Mouse (Mus musculus) Muller cell, postnatal 12 days (primary cell): ENCODE data around the gene Btbd11.

Source experiments
- DNase-seq: peaks from one replicate; pipeline ENCODE4 v3.0.0-alpha.2; 2015; ENCODE audit errors: inconsistent ontology term

Btbd11 gene

DNA sequence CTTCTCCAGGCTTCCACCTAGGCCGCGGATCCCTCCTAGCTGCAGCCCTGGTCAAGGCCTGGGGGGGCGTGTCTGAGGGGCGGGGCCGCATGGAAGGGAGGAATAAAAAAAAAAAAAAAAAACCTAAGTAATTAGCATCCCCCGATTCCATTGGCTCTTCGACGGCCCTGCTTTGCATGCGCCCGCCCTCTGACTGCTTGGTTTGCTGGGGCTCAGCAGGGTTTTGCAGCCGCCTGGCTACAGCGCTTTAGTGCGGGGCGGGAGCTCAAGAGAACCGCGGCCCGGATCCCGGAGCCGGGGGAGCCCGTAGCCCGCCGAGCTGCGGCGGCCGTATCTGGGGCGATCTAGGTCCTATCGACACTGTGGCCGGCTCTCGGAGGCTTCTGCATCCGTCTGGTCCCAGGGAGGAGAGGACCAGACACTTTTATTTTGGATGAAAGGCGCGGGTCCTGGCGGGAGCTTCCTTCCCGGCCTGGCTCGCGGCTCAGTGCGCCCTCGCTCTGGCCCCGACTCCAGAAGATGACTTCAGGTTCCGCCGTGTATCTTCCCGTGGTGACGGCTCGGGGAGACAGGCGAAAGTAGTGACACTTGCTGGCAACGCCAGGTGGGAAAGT, at the start of gene Btbd11:
Gene Btbd11 (plus strand): TSS at position 210 of the 614 bp plus-strand sequence.
- DNase-seq: peak; percentile 98

DNA sequence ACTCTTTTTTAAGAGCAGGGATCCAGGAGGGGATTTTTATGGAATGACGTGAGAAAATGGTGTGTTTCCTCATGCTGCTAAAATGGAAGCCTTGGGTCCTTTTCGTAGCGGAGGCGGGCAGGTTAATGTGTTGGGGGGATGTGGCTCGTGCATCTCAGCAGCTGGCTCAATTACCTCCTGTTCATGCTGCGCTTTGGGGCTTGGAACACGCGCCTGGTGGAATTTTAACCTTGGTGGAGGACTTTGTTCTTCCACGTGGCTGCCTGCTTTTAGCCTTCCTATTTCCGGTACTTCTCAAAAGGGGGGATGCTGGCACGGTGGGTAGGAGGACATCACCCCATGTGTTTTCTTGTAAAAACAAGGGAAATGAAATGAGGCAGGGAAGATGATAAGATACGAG, 47.9 kb upstream of the Btbd11 start:
- DNase-seq: no peak

DNA sequence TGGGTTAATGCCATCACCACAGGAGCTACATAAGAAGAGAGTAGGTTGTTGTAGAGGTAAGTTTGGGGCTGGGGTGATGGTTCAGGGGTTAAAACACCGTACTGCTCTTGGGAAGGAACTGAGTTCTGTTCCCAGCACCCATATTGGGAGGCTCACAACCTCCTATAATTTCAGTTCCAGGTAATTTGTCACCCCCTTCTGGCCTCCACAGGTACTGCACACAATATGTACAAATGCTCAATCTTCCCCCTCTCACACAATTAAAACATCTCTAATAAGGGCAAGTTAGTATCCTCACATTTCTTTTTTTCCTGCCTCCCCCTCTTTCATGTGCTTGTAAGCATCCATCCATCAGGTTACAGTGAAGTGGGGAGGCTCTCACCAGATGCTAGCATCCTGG, 44.7 kb upstream of the Btbd11 start:
- DNase-seq: no peak

DNA sequence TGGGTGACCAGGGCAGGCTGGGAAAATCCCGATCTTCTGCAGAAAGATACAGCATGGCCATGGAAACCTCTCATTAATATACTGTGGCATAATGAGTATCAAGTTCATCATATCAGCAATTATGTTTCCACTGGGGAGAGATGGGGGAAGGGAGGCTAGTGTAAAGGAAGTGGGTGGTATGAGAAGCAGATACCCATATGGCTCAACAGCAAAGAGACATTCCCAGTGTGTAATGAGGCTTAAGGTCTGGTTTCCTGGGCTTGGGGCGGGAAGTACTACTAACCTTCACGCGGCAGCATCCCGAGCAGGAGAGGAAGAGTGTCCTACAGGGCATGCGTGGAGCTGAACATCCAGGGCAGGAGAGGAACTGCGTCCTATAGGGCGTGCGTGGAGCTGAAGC, 39.4 kb upstream of the Btbd11 start:
- peak; percentile 29 for DNase-seq

GRCm38 (mm10) chr10:85352505-85352904, 34.1 kb upstream of the Btbd11 start:
- DNase-seq: no peak

DNA sequence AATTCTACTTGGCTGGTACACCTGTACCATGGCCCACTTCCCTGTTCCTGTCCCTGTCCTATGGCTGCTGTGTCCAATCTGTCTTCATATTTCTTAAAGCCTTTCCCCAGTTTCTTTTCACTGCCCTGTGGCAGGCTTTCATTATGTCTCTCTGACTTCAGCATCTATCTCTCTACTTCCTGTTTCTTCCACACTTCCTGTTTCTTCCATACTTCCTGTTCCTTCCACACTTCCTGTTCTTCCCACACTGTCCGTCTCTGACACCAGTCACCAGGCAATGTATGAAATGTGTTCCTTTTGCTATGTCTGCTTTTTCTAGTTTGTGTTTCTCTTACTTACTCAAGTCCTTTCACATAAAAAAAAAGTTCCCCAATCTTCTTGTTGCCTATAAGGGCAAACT, 32.3 kb upstream of the Btbd11 start:
- no peak for DNase-seq

GRCm38 (mm10) chr10:85359501-85360066, 27.0 kb upstream of the Btbd11 start:
- no peak for DNase-seq

GRCm38 (mm10) chr10:85362766-85363442, 23.7 kb upstream of the Btbd11 start:
- DNase-seq: no peak

DNA sequence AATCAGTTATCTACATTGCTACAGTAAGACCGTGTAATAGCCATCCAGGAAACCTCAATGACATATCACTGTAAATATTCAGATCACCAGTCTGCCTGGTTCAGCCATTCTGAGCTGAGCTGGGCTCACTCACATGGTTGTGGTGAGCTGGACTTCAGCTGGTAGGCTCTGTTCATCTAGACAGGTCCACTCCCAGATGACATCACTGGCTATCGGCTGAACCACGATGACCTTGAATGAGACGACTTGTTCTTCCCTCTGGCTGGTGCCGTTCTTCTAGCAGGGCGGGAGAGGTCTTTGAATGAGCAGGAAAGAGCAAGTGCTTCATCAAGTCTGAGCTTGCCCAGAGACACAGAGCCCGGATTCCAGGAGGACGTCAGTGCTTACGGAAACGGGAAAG, 19.7 kb upstream of the Btbd11 start:
- peak; percentile 29 for DNase-seq

- no peak for DNase-seq
These were observed 15.3 kb upstream of the Btbd11 start for GRCm38 (mm10) chr10:85371309-85371708.

DNA sequence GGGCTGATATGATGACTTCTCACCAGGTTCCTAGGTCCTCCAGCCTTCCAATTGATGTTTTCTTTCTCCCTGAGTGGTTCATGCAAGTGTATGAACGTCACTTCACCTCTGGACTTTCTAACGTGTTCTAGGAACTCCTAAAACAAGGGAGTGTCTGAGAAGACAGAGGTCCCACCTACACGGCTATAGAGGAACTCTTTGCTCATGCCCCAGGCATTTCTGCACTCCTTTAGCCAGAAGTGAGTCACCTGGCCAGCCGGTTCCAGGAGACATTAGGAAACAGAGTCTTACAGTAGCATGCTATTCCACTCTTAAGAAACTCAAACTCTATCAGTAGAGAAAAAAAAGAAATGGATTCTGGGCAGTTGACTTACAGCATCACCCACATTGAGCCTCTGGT, 14.5 kb upstream of the Btbd11 start:
- DNase-seq: no peak

- DNase-seq: no peak
These were observed 7.6 kb upstream of the Btbd11 start for GRCm38 (mm10) chr10:85378972-85379371.

DNA sequence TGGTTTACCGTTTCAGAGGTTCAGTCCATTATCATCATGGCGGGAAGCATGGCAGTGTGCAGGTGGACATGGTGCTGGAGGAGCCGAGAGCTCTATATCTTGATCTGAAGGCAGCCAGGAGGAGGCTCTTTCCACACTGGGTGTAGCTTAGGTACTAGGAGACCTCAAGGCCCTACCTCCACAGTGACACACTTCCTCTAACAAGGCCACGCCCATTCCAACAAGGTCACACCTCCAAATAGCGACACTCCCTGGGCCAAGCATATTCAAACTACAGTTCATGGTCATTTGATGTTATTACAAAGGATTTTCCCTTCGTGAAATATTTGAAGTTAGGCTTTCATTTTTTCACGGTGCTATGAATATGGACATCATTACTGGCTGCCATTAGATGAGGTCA, 3.6 kb upstream of the Btbd11 start:
- DNase-seq: no peak

DNA sequence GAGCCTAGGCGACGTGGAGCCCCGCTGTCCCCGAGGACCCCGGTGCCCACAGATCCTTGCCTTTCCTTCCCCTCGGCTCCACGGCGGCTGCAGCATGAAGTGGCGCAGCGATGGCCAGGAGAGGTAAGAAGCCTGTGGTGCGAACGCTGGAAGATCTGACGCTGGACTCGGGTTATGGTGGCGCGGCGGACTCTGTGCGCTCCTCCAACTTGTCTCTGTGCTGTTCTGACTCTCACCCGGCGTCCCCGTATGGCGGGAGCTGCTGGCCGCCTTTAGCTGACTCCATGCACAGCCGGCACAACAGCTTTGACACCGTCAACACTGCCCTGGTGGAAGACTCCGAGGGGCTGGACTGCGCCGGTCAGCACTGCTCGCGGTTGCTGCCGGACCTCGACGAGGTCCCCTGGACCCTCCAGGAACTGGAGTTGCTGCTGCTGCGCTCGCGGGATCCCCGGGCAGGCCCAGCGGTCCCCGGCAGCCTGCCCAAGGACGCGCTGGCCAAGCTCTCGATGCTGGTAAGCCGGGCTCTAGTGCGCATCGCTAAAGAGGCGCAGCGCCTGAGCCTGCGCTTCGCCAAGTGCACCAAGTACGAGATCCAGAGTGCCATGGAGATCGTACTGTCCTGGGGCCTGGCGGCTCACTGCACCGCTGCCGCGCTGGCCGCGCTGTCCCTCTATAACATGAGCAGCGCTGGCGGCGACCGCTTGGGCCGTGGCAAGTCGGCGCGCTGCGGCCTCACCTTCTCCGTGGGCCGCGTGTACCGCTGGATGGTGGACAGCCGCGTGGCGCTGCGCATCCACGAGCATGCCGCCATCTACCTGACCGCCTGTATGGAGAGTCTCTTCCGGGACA, 831 bp downstream of the Btbd11 start:
- DNase-seq: peak; percentile 73

GRCm38 (mm10) chr10:85388071-85388750, 1.6 kb downstream of the Btbd11 start:
- DNase-seq: peak; percentile 39

DNA sequence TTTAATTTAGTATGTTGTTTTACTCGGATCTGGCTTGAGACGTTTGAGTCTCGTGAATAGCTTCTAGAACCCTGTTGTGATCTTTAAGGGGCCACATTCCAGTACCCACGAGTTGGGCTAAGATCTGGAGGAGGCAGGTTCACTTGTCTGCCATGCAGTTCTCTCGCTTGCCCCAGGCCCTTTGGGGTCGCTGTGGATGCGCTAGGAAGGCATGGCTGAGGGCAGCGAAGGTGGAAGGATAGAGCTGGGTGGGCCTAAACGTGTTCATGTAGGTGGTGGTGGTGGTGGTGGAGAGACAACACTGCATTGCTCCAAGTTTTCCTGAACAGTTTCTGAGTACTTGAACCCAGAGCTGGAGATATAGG, 2.1 kb downstream of the Btbd11 start:
- peak; percentile 39 for DNase-seq

- no peak for DNase-seq
These were observed 2.9 kb downstream of the Btbd11 start for GRCm38 (mm10) chr10:85389286-85390139.

GRCm38 (mm10) chr10:85393016-85393415, 6.4 kb downstream of the Btbd11 start:
- no peak for DNase-seq

DNA sequence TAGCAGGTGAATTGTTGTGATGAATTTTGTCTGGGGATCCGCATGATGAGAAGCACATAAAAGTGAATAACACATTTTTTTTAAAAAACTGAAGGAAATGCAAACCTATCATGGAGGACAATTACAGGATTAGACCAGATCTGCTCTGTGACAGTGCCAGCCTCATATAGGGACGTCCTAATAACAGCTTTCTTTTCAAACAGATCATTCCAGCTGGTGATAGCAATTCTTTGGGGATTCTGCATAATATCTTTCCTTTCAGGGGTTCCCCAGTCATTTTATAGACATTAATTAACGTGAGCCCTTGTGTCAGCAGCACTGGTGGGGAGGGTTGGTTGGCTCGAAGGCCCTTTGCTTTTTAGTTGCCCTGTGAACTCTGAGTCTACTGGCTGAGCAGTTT, 7.9 kb downstream of the Btbd11 start:
- DNase-seq: no peak

DNA sequence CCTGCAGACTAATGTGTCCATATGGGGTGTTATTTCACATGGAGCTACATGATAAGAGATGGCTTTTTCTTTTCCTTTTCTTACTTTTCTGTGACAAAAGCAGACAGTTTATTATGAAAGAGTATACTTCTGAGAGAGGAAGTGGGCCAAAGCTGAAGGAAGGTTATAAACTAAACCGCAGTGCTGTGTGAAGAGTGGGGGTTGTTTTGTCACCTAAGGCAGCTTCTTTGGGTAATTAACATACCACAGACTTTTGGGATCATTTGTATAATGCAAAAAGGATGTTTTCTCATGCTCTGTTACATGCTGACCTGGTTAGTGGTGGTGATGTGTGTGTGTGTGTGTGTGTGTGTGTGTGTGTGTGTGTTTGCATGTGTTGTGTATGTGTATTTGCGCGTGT, 24.5 kb downstream of the Btbd11 start:
- DNase-seq: no peak
